Mouse (Mus musculus) midbrain, postnatal 0 days (tissue): ENCODE measurements around the gene Ppp2r5e. TPM values are rescaled to one million over a fixed set of nuclear protein-coding genes. Genes with fewer than 3 reads are reported as not detected.

Experiments used
- ATAC-seq: fragments of 200-750 bp; cut with Nextera tagmentation; 2 replicates; pipeline ENCODE4 v1.8.0; 2017; ENCODE audit warnings: moderate number of reproducible peaks, mild to moderate bottlenecking, moderate TSS enrichment, moderate library complexity; ENCODE audit not compliant: low FRiP score
- DNase-seq: peaks from one replicate; pipeline ENCODE4 v3.0.0-alpha.2; 2015; ENCODE audit warnings: low spot score
- H3K27ac ChIP-seq: fragments of 300-500 bp; sonication (generic); 2 replicates; pipeline ENCODE4 v1.5.1; 2014; ENCODE audit warnings: low read depth, mild to moderate bottlenecking, low read length, mixed read lengths
- H3K27me3 ChIP-seq: fragments of 300-500 bp; sonication (generic); 2 replicates; pipeline ENCODE4 v1.6.1; 2014; ENCODE audit warnings: low read length, control low read depth, mixed read lengths; ENCODE audit not compliant: insufficient read depth
- H3K36me3 ChIP-seq: fragments of 300-500 bp; sonication (generic); 2 replicates; pipeline ENCODE4 v1.6.1; 2014; ENCODE audit warnings: low read length, control low read depth, mixed read lengths; ENCODE audit not compliant: insufficient read depth
- H3K4me1 ChIP-seq: fragments of 300-500 bp; sonication (generic); 2 replicates; pipeline ENCODE4 v1.6.1; 2014; ENCODE audit warnings: mild to moderate bottlenecking, control low read depth, antibody characterized with exemption, low read length, mixed read lengths; ENCODE audit not compliant: insufficient read depth
- H3K4me2 ChIP-seq: fragments of 300-500 bp; sonication (generic); 2 replicates; pipeline ENCODE4 v1.6.1; 2014; ENCODE audit warnings: low read depth, mild to moderate bottlenecking, low read length, mixed read lengths; ENCODE audit not compliant: poor library complexity, severe bottlenecking
- H3K4me3 ChIP-seq: fragments of 300-500 bp; sonication (generic); 2 replicates; pipeline ENCODE4 v1.5.1; 2014; ENCODE audit warnings: low read depth, mild to moderate bottlenecking, low read length, moderate library complexity
- H3K9ac ChIP-seq: fragments of 300-500 bp; sonication (generic); replicated peaks from 2 replicates; pipeline ENCODE4 v1.6.1; 2014; ENCODE audit warnings: mild to moderate bottlenecking, low read length, moderate library complexity, mixed read lengths; ENCODE audit not compliant: poor library complexity, severe bottlenecking
- H3K9me3 ChIP-seq: fragments of 300-500 bp; sonication (generic); 2 replicates; pipeline ENCODE4 v1.6.1; 2016; ENCODE audit warnings: low read length, control low read depth
- CTCF ChIP-seq: IDR thresholded peaks from 2 replicates; pipeline ENCODE4 v1.5.1; 2016; ENCODE audit warnings: antibody characterized with exemption, mild to moderate bottlenecking
- WGBS: fragments of 180-500 bp; shearing (Covaris S2); extraction: QIAGEN DNeasy Blood & Tissue Kit; methylation state at CpG from one replicate; pipeline ENCODE4 v1.1.7; 2014; 5-methylcytosine and 5-hydroxymethylcytosine counted together
- polyA plus RNA-seq: library from polyadenylated mRNA; unstranded; fragments of >200 nt; fragmentation: Nextera tagmentation; extraction: Ambion mirVana; gene quantifications from 2 replicates; pipeline ENCODE4 v1.2.1, GENCODE M21; 2015
- total RNA-seq: library from RNA; depleted of rRNA; stranded (reverse); fragments of >200 nt; gene quantifications from 2 replicates; pipeline ENCODE4 v1.2.3, GENCODE M21; 2014

Gene Ppp2r5e
- total and polyA plus RNA-seq, 2 experiments from 2014 or later = 22.8 to 32.9 TPM

DNA sequence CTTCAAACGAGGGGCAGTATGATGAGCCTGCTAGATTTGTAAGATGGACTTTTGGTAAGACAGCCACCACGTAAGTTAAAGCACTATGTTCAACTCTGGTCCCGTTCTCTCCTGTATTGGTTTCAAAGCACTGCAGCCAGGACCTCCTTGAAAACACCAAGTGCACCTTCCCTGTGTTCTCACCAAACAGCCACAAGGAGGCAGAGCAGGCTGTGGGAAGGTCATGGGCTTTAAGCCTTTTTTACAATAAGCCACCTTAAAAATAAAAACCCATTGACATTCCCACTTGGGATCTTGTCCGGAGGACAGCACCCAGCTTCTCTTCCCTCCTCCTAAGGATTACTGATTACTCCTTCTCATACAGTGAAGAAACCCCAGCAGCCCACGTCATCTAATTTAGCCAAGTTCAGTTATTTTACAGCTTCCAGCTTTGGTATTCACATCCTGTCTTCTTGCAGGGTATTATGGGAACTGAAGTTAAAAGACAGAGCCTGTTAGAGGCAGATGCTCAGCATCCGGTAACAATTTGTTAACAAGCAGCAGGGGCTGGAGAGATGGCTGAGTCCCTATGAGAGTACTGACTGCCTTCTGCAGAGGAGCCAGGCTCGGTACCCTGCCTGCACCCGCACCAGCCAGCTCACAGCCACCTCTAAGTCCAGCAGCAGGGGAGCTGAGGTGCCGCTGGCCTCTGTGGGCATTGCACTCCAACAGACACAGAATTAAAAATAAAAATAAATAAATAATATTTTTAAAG lies 131.9 kb downstream of the Ppp2r5e start:
- Histone ChIP-seq H3K9me3 (no peaks in the 10 kb centered on the region), H3K4me1 (no peaks in the 10 kb centered on the region), H3K36me3 (peaks cover 29% of the 10 kb centered on the region), H3K4me2 (no peak overlapping the region), H3K27ac (no peak overlapping the region), H3K9ac (no peak overlapping the region), H3K4me3 (no peak overlapping the region), H3K27me3 (no peaks in the 10 kb centered on the region)
- ATAC-seq (peak; percentile 34; the same call in 1 of the 2 replicates), DNase-seq (peak; percentile 64)
- TF ChIP-seq CTCF = peak; percentile 85
- 69% methylated on average over 9 of the region's 9 CpGs for WGBS

DNA sequence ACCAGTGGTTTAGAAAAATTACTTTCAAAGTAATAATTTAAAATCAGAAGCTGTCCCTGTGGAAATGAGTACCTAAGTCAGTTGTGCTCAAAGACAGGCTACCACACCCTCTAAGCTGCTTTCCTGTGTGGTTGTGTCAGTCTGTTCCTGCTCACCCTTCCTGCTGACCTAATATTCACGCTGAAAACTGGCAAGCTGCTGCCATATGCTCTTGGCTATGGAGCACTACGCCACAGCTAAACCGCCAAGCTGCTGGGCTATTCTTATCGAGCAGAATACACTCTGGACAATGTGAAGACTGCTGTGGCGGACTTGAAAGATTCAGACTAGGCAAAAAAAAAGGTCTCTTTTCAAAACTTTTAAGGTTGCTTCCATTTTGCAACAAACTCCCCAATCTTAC lies 135.5 kb downstream of the Ppp2r5e start:
- WGBS = 86% methylated on average over 5 of the region's 5 CpGs
- no peak overlapping the region for H3K4me3 ChIP-seq
- no peak overlapping the region for H3K4me2 ChIP-seq
- no peaks in the 10 kb centered on the region for H3K4me1 ChIP-seq
- ATAC-seq = no peak
- no peak overlapping the region for H3K27ac ChIP-seq
- H3K9ac ChIP-seq = no peak overlapping the region
- no peaks in the 10 kb centered on the region for H3K27me3 ChIP-seq
- H3K9me3 ChIP-seq = no peaks in the 10 kb centered on the region
- TF ChIP-seq CTCF = no peak
- H3K36me3 ChIP-seq = peaks cover 24% of the 10 kb centered on the region
- no peak for DNase-seq

DNA sequence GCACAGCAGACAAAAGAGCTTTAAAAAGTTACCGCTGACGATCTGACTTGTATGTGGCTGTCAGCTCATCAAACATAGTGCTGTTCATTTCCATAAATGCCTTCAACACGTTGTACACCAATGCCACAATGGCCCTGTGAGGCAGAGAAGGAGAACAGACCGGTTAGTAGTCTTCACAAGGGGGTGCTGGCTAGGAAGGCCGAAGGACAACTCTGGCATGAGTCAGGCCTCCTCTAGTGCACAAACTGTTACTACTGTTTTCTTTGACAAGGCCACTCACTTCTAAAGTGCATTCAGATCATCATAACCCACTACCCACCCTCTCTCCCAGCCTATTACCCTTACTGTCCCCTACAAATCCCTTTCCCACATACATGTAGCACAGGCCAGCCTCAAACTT lies 136.4 kb downstream of the Ppp2r5e start:
- WGBS = 90% methylated on average over 5 of the region's 5 CpGs
- TF ChIP-seq CTCF = no peak
- H3K4me3 ChIP-seq = no peak overlapping the region
- ATAC-seq (no peak), DNase-seq (no peak)
- peaks cover 24% of the 10 kb centered on the region for H3K36me3 ChIP-seq
- no peak overlapping the region for H3K4me2 ChIP-seq
- no peak overlapping the region for H3K9ac ChIP-seq
- no peaks in the 10 kb centered on the region for H3K4me1 ChIP-seq
- H3K27ac ChIP-seq = no peak overlapping the region
- no peaks in the 10 kb centered on the region for H3K9me3 ChIP-seq
- H3K27me3 ChIP-seq = no peaks in the 10 kb centered on the region

DNA sequence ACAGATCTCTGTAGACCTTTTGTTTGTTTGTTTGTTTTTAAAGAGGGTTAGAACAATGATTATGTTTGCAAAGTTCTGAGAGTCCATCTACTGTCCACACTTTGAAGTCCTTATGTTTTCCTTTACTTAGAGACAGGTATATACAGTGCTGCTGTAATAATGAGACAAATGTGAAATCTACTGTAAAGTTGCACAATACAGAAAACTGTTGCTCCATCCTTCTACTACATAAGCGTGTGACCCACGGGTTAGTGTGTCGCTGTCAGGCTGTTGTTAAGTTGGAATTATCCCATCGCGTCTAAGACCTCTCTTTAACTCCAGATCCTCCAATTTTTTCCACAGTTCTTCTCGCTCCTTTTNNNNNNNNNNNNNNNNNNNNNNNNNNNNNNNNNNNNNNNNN lies 142.6 kb downstream of the Ppp2r5e start:
- 94% methylated on average over 6 of the region's 6 CpGs for WGBS

DNA sequence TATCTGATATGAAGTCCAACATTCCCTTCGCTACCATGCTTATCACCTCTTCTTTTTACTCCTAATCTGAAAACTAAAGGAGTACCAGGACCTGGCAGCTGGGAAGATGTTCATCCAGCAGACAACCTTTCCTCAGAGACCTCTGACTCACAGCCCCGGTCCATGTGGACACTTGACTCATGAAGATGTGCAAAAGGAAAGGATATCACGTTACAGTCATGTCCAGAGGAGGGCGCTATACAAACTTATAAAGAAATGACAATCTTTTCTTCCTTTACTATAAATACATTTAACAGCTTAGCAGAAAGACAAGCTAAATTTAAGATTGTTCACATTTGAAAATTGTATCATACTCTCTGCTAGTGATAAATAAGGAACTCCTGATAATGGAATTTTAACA lies 143.0 kb downstream of the Ppp2r5e start:
- no peak overlapping the region for H3K27ac ChIP-seq
- H3K4me1 ChIP-seq = no peaks in the 10 kb centered on the region
- no peaks in the 10 kb centered on the region for H3K27me3 ChIP-seq
- ATAC-seq (no peak), DNase-seq (no peak)
- H3K4me2 ChIP-seq = no peak overlapping the region
- H3K4me3 ChIP-seq = no peak overlapping the region
- no peaks in the 10 kb centered on the region for H3K9me3 ChIP-seq
- H3K36me3 ChIP-seq = peaks cover 19% of the 10 kb centered on the region
- 78% methylated on average over 4 of the region's 4 CpGs for WGBS
- no peak overlapping the region for H3K9ac ChIP-seq
- TF ChIP-seq CTCF = peak; percentile 33

More for the DNA sequence above, 142.6 kb downstream of the Ppp2r5e start:
- Histone ChIP-seq H3K27ac (no peak overlapping the region), H3K36me3 (peaks cover 23% of the 10 kb centered on the region), H3K4me3 (no peak overlapping the region), H3K4me1 (no peaks in the 10 kb centered on the region), H3K27me3 (no peaks in the 10 kb centered on the region), H3K9ac (no peak overlapping the region), H3K4me2 (no peak overlapping the region), H3K9me3 (no peaks in the 10 kb centered on the region)
- TF ChIP-seq CTCF = no peak
- DNase-seq = no peak
- ATAC-seq = no peak

DNA sequence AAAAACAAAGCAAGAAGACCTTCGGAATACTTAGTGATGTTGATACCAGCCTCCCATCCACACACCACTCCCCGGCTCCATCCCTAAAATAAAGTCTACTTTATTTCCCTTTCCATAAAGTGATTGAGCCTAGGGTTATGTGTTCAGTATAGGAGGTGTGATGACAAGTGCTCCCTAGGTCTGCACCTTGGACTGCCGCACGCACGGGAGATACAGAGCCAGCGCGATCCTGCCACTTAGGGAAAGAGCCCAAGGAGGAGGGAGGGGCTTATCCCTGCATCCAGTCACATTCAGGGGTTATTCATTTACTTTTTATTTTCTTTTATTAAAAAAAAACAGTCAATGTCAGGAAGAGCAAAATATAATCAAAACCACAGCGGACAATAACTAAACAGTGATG lies 145.5 kb downstream of the Ppp2r5e start:
- Histone ChIP-seq H3K36me3 (peaks cover 19% of the 10 kb centered on the region), H3K27me3 (no peaks in the 10 kb centered on the region), H3K4me2 (no peak overlapping the region), H3K9me3 (no peaks in the 10 kb centered on the region), H3K4me3 (no peak overlapping the region), H3K9ac (no peak overlapping the region), H3K27ac (no peak overlapping the region), H3K4me1 (no peaks in the 10 kb centered on the region)
- DNase-seq (no peak), ATAC-seq (no peak)
- 90% methylated on average over 8 of the region's 8 CpGs for WGBS
- TF ChIP-seq CTCF = no peak
